Mouse (Mus musculus) neural tube, embryonic 14.5 days (tissue): Measurements from ENCODE around the gene Trmt44. TPM values are rescaled to one million over a fixed set of nuclear protein-coding genes. Genes with fewer than 3 reads are reported as not detected.
"Not testable (repeated sequence)": the region's sequence is repeated elsewhere in the genome, so short reads cannot be mapped to it uniquely, and the experiment has no call there.

Experiments used
- ATAC-seq: fragments of 200-750 bp; cut with Nextera tagmentation; 2 replicates; pipeline ENCODE4 v1.8.0; 2017; ENCODE audit warnings: low read depth, mild to moderate bottlenecking, moderate TSS enrichment, moderate library complexity
- H3K27ac ChIP-seq: fragments of 300-500 bp; sonication (generic); 2 replicates; pipeline ENCODE4 v1.5.1; 2014; ENCODE audit warnings: low read depth, mild to moderate bottlenecking, control low read depth, low read length, moderate library complexity, mixed read lengths
- H3K27me3 ChIP-seq: fragments of 300-500 bp; sonication (generic); 2 replicates; pipeline ENCODE4 v1.6.1; 2014; ENCODE audit warnings: low read length; ENCODE audit not compliant: control insufficient read depth, insufficient read depth
- H3K36me3 ChIP-seq: fragments of 300-500 bp; sonication (generic); 2 replicates; pipeline ENCODE4 v1.6.1; 2014; ENCODE audit warnings: low read length, mixed read lengths; ENCODE audit not compliant: control insufficient read depth, insufficient read depth
- H3K4me1 ChIP-seq: fragments of 300-500 bp; sonication (generic); 2 replicates; pipeline ENCODE4 v1.6.1; 2014; ENCODE audit warnings: low read length; ENCODE audit not compliant: control insufficient read depth, insufficient read depth
- H3K4me2 ChIP-seq: fragments of 300-500 bp; sonication (generic); 2 replicates; pipeline ENCODE4 v1.6.1; 2014; ENCODE audit warnings: mild to moderate bottlenecking, low read depth, low read length, control low read depth
- H3K4me3 ChIP-seq: fragments of 300-500 bp; sonication (generic); 2 replicates; pipeline ENCODE4 v1.5.1; 2014; ENCODE audit warnings: low read depth, low read length, control low read depth, mixed read lengths
- H3K9ac ChIP-seq: fragments of 300-500 bp; sonication (generic); replicated peaks from 2 replicates; pipeline ENCODE4 v1.6.1; 2014; ENCODE audit warnings: low read depth, mild to moderate bottlenecking, control low read depth, low read length, mixed read lengths
- H3K9me3 ChIP-seq: fragments of 300-500 bp; sonication (generic); 2 replicates; pipeline ENCODE4 v1.6.1; 2016; ENCODE audit warnings: low read length; ENCODE audit not compliant: control insufficient read depth
- WGBS: fragments of 180-500 bp; shearing (Covaris S2); extraction: QIAGEN DNeasy Blood & Tissue Kit; methylation state at CpG from one replicate; pipeline ENCODE4 v1.1.7; 2014; 5-methylcytosine and 5-hydroxymethylcytosine counted together
- polyA plus RNA-seq: library from polyadenylated mRNA; unstranded; fragments of >200 nt; fragmentation: Nextera tagmentation; extraction: Ambion mirVana; gene quantifications from 2 replicates; pipeline ENCODE4 v1.2.1, GENCODE M21; 2014

Gene Trmt44
- polyA plus RNA-seq, 1 experiment from 2014 or later = 7.8 TPM

DNA sequence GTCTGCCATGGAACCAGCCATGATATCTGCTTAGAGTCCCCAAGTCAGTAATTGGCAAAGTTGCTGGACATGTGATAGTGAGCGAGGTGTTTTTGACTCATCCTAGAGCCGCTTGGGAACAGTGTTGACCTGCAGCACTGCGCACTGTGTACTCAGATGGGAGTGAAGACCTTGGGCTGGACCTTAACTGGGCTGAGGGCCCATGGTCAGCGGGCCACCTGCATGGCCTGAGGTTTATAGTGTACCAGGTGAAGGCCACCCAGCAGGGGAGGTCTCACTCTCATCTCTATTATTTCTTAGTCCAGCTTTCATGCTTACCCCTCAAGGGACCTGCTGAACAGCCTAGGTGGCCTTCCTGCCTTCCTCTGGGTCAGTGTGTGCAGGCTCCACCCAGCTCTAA lies 19.9 kb upstream of the Trmt44 start:
- Histone ChIP-seq H3K9ac (no peak overlapping the region), H3K4me2 (no peak overlapping the region), H3K9me3 (no peaks in the 10 kb centered on the region), H3K27ac (no peak overlapping the region), H3K36me3 (peaks cover 54% of the 10 kb centered on the region), H3K4me1 (no peaks in the 10 kb centered on the region), H3K27me3 (no peaks in the 10 kb centered on the region), H3K4me3 (no peak overlapping the region)
- no peak for ATAC-seq
- WGBS = 94% methylated on average over 4 of the region's 4 CpGs

DNA sequence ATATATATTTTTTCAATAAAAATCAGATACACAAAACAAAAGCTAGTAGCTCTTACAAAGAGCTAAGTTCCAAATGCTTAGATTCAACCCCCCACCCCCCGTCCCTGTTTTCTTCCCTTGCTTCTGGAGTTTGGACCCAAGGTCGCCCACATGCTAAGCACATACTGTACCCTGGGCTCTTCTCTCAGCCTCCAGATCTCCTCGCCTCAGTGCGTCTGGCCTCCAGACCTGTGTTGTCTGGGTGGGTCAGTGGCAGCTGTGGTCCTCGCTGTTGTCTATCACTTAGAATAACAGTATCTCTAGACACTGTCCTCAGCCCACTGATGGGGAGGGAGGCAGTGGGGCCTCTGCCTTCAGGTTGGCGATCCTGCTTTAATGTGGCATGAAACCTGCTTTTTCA lies 18.4 kb upstream of the Trmt44 start:
- WGBS = 82% methylated on average over 6 of the region's 6 CpGs
- no peaks in the 10 kb centered on the region for H3K4me1 ChIP-seq
- no peaks in the 10 kb centered on the region for H3K9me3 ChIP-seq
- H3K27me3 ChIP-seq = no peaks in the 10 kb centered on the region
- peaks cover 56% of the 10 kb centered on the region for H3K36me3 ChIP-seq
- no peak for ATAC-seq
- H3K9ac ChIP-seq = no peak overlapping the region
- no peak overlapping the region for H3K4me2 ChIP-seq
- no peak overlapping the region for H3K4me3 ChIP-seq
- no peak overlapping the region for H3K27ac ChIP-seq

DNA sequence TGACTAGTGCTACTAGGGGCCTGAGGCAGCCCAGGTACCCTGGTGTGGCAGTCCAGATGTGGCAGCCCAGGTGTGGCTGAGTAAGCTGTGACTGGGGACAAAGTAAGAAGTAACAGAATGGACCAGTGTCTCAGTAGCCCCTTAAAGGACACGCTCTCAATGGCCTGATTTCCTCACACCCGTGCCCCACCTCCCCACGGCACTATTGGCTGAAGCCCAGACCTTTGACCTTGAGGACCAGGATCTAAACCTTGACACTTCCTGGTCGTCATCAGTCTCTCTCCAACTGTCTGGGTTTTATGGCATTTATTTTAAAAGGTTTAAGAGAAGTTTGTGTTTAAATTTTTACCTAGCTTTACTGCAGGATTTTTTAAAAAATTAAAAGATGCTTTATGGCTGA lies 18.0 kb upstream of the Trmt44 start:
- WGBS = 76% methylated on average over 4 of the region's 4 CpGs
- no peak overlapping the region for H3K4me3 ChIP-seq
- H3K4me2 ChIP-seq = no peak overlapping the region
- H3K36me3 ChIP-seq = peaks cover 54% of the 10 kb centered on the region
- no peak overlapping the region for H3K27ac ChIP-seq
- H3K27me3 ChIP-seq = no peaks in the 10 kb centered on the region
- no peaks in the 10 kb centered on the region for H3K9me3 ChIP-seq
- H3K4me1 ChIP-seq = no peaks in the 10 kb centered on the region
- ATAC-seq = no peak
- H3K9ac ChIP-seq = no peak overlapping the region

DNA sequence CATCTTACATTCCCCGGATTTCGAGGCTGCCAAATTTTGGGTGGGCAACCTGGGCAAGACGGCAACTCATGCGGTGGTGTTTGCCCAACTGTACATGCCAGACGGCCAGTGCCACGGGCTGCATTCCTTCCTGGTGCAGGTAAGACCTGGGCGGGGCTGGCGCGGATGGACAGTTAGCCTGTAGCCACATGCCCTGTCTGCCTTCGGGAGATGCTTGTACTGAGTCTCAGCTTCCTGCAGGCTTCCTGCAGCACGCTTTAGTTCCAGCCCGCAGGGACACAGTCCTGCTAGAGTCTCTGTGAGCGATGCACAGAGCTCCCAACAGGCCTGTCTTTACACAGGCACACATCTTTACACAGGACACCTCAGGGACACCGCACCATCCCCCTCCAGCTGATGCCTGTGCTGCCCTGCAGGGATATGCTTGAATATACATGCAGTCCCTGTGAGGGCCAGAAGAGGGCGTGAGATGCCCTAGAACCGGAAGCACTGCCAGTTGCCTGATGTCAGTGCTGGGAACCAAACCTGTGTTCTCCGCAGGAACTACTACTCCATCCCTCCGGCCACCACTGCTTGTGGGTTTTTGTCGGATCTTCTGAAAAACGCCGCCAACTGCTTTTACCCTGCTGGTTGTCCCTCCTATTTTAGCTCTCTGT lies 17.3 kb upstream of the Trmt44 start:
- ATAC-seq = no peak
- no peak overlapping the region for H3K27ac ChIP-seq
- H3K4me3 ChIP-seq = no peak overlapping the region
- H3K27me3 ChIP-seq = no peaks in the 10 kb centered on the region
- no peak overlapping the region for H3K4me2 ChIP-seq
- H3K4me1 ChIP-seq = no peaks in the 10 kb centered on the region
- no peak overlapping the region for H3K9ac ChIP-seq
- WGBS = 88% methylated on average over 21 of the region's 21 CpGs
- no peaks in the 10 kb centered on the region for H3K9me3 ChIP-seq
- H3K36me3 ChIP-seq = peaks cover 52% of the 10 kb centered on the region

DNA sequence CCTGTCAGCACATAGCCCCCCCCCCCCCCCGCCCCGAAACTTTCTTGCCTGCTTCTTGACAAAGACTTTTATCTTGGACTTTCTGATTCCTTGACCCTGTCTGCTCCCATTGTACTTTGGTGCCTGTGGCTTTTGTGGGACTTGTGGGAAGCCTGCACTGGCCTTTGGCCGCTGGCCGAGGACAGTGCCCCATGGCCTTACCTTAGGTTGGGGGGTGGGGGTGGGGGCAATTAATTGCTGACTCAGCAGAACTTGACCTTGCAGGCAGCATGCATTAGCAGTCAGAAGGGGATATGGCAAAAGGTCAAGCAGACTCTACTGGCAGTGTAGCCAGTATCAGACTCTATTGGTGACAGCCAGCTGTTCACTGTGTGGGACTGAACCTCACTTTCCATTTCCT lies 16.6 kb upstream of the Trmt44 start:
- peaks cover 49% of the 10 kb centered on the region for H3K36me3 ChIP-seq
- no peaks in the 10 kb centered on the region for H3K4me1 ChIP-seq
- H3K9ac ChIP-seq = no peak overlapping the region
- no peak overlapping the region for H3K27ac ChIP-seq
- no peak for ATAC-seq
- H3K4me2 ChIP-seq = no peak overlapping the region
- H3K27me3 ChIP-seq = no peaks in the 10 kb centered on the region
- 91% methylated on average over 3 of the region's 4 CpGs for WGBS
- no peak overlapping the region for H3K4me3 ChIP-seq
- H3K9me3 ChIP-seq = no peaks in the 10 kb centered on the region

DNA sequence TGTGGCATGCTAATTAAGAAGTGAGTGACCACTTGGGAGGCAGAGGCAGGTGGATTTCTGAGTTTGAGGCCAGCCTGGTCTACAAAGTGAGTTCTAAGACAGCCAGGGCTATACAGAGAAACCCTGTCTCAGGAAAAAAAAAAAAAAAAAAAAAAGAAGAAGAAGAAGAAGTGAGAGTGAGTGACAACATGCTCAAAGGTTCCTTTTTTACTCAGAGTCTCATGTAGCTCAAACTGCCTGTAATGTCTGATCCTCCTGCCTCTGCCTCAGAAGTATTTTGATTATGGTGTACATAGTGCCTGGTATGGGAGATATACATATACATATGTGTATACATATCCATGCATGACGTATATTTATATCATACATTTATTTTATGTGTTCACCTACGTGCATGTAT lies 9.4 kb upstream of the Trmt44 start:
- H3K27me3 ChIP-seq, ATAC-seq, H3K4me3 ChIP-seq, H3K4me2 ChIP-seq, H3K9ac ChIP-seq, H3K9me3 ChIP-seq, H3K36me3 ChIP-seq, H3K27ac ChIP-seq: not testable (repeated sequence)
- peaks cover 11% of the 10 kb centered on the region; the same call in 1 of the 2 replicates for H3K4me1 ChIP-seq
- WGBS = 92% methylated on average over 2 of the region's 2 CpGs

DNA sequence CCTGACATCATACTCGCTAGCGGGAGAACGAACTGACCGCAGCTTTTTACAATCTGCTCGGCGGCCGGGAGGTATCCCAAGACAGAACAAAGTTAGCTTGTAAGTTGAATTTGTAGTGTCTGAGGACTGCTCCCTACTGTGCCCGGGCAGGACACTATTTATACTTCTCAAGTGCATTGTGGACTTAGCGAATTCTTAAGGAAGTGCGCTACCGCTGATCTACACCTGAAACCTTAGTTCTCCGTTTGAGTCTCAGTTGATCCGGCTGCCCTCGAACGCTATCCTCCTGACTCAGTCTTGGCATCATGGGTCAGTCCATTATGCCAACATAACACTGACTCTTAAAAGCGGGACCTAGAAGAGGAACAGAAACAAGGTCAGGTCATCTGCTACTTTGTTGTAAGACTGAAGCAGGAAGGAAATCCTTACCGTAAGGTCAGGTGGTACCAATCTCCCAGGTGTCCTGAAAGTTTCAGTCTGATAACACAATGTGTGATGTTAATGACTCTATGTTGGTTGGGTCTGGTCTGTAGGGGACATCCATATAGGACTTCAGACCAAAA lies 8.4 kb upstream of the Trmt44 start:
- H3K4me3 ChIP-seq = peak overlapping the region; percentile 56
- H3K9me3 ChIP-seq = no peaks in the 10 kb centered on the region
- no peaks in the 10 kb centered on the region for H3K36me3 ChIP-seq
- peak overlapping the region; percentile 87 for H3K4me2 ChIP-seq
- H3K4me1 ChIP-seq = peaks cover 11% of the 10 kb centered on the region; the same call in 1 of the 2 replicates
- peak; percentile 19; the same call in 1 of the 2 replicates for ATAC-seq
- no peaks in the 10 kb centered on the region for H3K27me3 ChIP-seq
- peak overlapping the region; percentile 53 for H3K9ac ChIP-seq
- 6% methylated on average over 17 of the region's 17 CpGs for WGBS
- 0 out of 2 replicates have a peak overlapping the region, but pooled peaks have one; percentile 28 for H3K27ac ChIP-seq

DNA sequence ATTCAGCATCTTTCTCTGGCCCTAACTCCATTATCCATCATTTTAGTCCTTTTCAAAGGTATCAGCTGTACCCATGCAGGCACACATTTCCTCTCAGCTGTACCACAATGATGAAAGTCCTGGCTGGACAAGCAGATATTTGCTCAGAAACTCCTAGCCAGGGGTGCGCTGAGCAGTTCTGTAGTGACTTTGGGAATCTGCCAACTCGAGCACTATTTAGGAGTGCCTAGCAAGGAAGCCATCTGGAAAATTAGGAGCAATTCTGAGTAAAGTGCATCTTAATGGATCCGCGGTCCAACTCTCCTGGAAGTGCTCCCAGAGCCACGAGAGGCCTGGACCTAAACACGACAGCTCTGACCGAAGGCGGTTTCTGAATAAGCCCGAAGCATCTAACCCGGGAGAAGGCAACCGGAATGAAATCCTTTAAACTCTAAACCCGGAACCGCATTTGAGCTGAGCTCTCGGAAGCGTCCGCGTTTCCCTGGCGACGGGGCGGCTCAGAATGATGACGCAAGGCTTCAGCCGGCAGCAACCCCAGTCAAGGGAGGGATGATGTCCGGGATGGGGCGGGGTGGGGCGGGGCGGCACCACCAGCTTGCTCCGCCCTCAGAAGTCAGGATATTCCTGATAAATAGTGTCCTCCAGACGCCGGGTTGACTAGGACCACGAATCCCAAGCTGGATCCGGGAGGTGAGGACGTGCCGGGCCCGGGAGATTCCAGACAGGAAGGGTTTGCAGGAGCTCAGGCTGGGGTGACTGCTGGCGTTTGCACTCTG lies 7.8 kb upstream of the Trmt44 start, which contains the start of gene Acox3:
Gene Acox3, plus strand, starts transcription at position 596 of the 776 bp plus-strand sequence.
- H3K4me3 ChIP-seq = peak within 1 kb of the TSS; percentile 56
- no peaks in the 10 kb centered on the region for H3K36me3 ChIP-seq
- H3K9ac ChIP-seq = peak within 1 kb of the TSS; percentile 53
- H3K9me3 ChIP-seq = no peaks in the 10 kb centered on the region
- no peaks in the 10 kb centered on the region for H3K27me3 ChIP-seq
- peaks cover 11% of the 10 kb centered on the region; the same call in 1 of the 2 replicates for H3K4me1 ChIP-seq
- under 1% methylated on average over 35 of the region's 35 CpGs for WGBS
- peak within 1 kb of the TSS; percentile 56 for H3K27ac ChIP-seq
- peak; percentile 95 for ATAC-seq
- peak within 1 kb of the TSS; percentile 87 for H3K4me2 ChIP-seq
